Mouse (Mus musculus) left cerebral cortex, adult 2 months (tissue): ENCODE measurements around the gene Ywhab. TPM values are rescaled to one million over a fixed set of nuclear protein-coding genes. Genes with fewer than 3 reads are reported as not detected.
A peak's percentile ranks its signal among the peaks of the same experiment; 100 is the strongest.

ENCODE experiments used
- DNase-seq, 2 experiments: peaks; one replicate each; pipeline ENCODE4 v3.0.0; 2021 to 2022; ENCODE audit warnings: low spot score in 2 of 2, mixed read lengths in 1 of 2; ENCODE audit errors: extremely low spot score in 1 of 2
- H3K27ac ChIP-seq: fragments of 200-600 bp; 2 replicates; pipeline ENCODE4 v1.8.1; 2022
- H3K4me3 ChIP-seq: fragments of 200-600 bp; 2 replicates; pipeline ENCODE4 v1.8.1; 2022
- CTCF ChIP-seq: fragments of 200-600 bp; IDR thresholded peaks from 2 replicates; pipeline ENCODE4 v1.8.1; 2022; ENCODE audit warnings: antibody characterized with exemption, mild to moderate bottlenecking, moderate library complexity
- intact Hi-C: fragments of 180-260 bp; cut with DNase I; formaldehyde crosslinking; loops from one replicate; pipeline ENCODE4 v1.15.1; 2025
- long read RNA-seq, 2 experiments: library from polyadenylated mRNA; stranded (forward); transcript quantifications; one replicate each; pipeline ENCODE4 v2.0.0; 2021; ENCODE audit warnings: borderline mapping rate in 2 of 2
- total RNA-seq, 2 experiments: library from RNA; stranded (reverse); gene quantifications; 2 replicates each; pipeline ENCODE4 v1.2.3; 2021

Gene Ywhab
- total RNA-seq: 100 to 1,000 TPM; 440 to 460 TPM
- long read RNA-seq, experiment 1, transcript Ywhab-201 (6 exons, 3,013 nt): major isoform, 686 of 753 reads
- long read RNA-seq, experiment 1, partial matches to known transcripts: 12 of 753 reads
- long read RNA-seq, experiment 1, other reads (novel, unspliced or antisense): 55 of 753 reads
- long read RNA-seq, experiment 2, transcript Ywhab-201 (6 exons, 3,013 nt): major isoform, 467 of 508 reads
- long read RNA-seq, experiment 2, partial matches to known transcripts: 34 of 508 reads
- long read RNA-seq, experiment 2, other reads (novel, unspliced or antisense): 7 of 508 reads

- Histone ChIP-seq H3K27ac (peak within 1 kb of the TSS; percentile 98), H3K4me3 (peak within 1 kb of the TSS; percentile 88)
- no peak for TF ChIP-seq CTCF
- intact Hi-C loops: loop anchor here (2.0 kb wide), 1 partner anchor 80 kb away; no protein-coding TSS in a partner anchor
- DNase-seq: no peak
Observed at GRCm38 (mm10) chr2:163994654-163994976, at the start of gene Ywhab. Gene Ywhab, plus strand, starts transcription at chr2:163994960.

DNA sequence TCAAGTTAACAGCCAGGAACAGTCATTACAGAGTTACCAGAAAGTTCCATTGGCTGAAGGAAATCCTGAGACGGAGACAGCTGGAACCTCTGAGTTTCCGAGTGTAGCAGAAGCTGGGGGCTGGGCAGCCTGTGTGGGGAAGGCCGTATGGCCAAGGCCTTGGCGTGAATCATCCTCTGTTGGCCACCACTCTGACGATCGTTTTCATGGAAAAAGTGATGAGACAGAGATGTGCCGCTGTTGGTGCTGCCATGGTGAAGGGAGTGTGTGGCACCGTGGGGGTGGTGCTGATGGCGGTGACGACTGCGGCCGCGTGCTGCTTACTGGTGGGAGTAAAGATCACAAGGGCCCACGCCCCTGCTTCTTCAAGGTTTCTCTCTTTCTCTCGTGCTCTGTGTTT, 48.5 kb upstream of the Ywhab start:
- intact Hi-C loops: no loop called here
- DNase-seq: peak; percentile 28 to 29
- no peak for TF ChIP-seq CTCF
- no peak overlapping the region for H3K27ac ChIP-seq
- no peak overlapping the region for H3K4me3 ChIP-seq

- intact Hi-C loops: no loop called here
- no peak for DNase-seq
Observed at GRCm38 (mm10) chr2:163947976-163948375, 46.8 kb upstream of the Ywhab start.

GRCm38 (mm10) chr2:163951770-163952169, 43.0 kb upstream of the Ywhab start:
- peak; percentile 63 to 70 for DNase-seq
- TF ChIP-seq CTCF: peak; percentile 82
- Histone ChIP-seq H3K27ac (no peak overlapping the region), H3K4me3 (no peak overlapping the region)
- intact Hi-C loops: loop anchor here (1.0 kb wide), 1 partner anchor 93 kb away; no protein-coding TSS in a partner anchor

More at GRCm38 (mm10) chr2:163947976-163948375, 46.8 kb upstream of the Ywhab start:
- Histone ChIP-seq H3K27ac (no peak overlapping the region), H3K4me3 (no peak overlapping the region)
- TF ChIP-seq CTCF: no peak

- DNase-seq: no peak
- intact Hi-C loops: no loop called here
- no peak for TF ChIP-seq CTCF
- no peak overlapping the region for H3K4me3 ChIP-seq
- no peak overlapping the region for H3K27ac ChIP-seq
Observed at GRCm38 (mm10) chr2:163953622-163954310, 41.0 kb upstream of the Ywhab start.

DNA sequence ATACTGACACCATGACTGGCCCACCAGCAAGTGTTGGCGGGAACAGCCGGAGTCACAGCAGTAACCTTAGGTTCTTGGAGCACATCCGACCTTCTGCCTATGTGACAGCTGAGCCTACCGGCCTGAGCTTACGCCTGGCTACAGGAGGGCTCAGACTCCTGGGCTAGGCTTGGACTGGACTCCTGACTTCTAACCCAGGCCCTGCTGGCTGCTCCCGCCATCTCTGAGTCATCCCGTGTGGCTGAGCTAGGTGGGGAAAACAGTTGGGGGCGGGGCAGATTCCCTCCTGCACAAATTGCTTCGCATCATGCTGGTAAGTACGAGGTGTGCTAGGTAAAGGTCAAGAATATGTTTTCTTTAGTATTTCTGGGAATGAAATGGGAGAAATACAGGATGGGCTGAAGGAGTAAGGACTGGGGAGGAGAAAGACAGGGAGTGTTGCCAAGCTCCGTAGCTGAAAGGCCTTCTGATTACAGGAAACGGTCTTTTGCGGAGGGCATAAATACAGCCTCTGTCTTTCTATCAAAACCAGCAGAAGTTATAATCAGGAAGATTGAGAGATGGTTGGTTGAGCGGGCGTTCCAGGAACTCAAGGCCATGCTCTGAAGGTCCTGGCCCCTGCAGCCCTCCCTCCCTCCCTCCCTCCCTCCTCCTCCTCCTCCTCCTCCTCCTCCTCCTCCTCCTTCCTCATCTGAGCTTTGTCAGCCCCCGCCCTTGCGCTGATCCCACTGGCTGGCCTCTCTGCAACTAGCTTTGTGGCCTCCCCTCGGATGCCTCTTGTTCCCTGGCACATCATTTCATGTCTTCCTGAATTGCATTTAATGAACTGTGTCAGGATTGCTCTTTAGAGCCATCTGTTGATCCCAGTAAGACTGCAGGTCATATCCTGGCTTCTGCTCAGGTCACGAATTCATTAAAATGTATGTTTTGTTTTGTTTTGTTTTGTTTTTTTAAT, 29.9 kb upstream of the Ywhab start:
- Histone ChIP-seq H3K4me3 (no peak overlapping the region), H3K27ac (no peak overlapping the region)
- no peak for DNase-seq
- TF ChIP-seq CTCF: no peak
- intact Hi-C loops: loop anchor here (5.0 to 10.0 kb wide), 2 partner anchors 128 to 180 kb away; no protein-coding TSS in a partner anchor

DNA sequence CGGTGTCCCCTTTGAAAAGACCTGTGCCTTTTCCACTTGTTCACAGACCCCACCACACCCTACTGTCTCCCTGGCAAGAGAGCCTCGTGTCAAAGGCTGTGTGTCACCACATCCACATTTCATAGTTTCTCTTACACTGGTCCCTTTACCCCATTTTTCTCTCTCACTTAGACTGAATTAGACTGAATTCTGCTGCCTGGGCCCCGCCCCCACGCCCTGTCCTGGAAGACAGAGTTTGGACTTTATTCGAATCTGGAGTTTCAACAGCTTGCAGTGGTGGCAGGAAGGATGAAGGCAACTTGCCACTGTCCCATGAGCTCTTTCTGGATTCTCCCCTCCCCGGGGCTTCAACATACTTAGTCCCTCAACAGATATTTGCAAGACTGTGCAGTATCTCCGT, 29.1 kb upstream of the Ywhab start:
- no peak for DNase-seq
- intact Hi-C loops: loop anchor here (5.0 to 10.0 kb wide), 2 partner anchors 128 to 181 kb away; no protein-coding TSS in a partner anchor
- H3K27ac ChIP-seq: no peak overlapping the region
- TF ChIP-seq CTCF: no peak
- H3K4me3 ChIP-seq: no peak overlapping the region

- intact Hi-C loops: loop anchor here (1.0 to 10.0 kb wide), 3 partner anchors 110 to 184 kb away; no protein-coding TSS in a partner anchor
- peak; percentile 64 to 78 for DNase-seq
- TF ChIP-seq CTCF: peak; percentile 89
- Histone ChIP-seq H3K27ac (no peak overlapping the region), H3K4me3 (no peak overlapping the region)
Observed at GRCm38 (mm10) chr2:163968581-163968980, 26.2 kb upstream of the Ywhab start.

- intact Hi-C loops: no loop called here
- TF ChIP-seq CTCF: no peak
- Histone ChIP-seq H3K27ac (no peak overlapping the region), H3K4me3 (no peak overlapping the region)
- no peak for DNase-seq
Observed at GRCm38 (mm10) chr2:163970326-163970725, 24.4 kb upstream of the Ywhab start.

- intact Hi-C loops: no loop called here
- Histone ChIP-seq H3K4me3 (no peak overlapping the region), H3K27ac (no peak overlapping the region)
- no peak for TF ChIP-seq CTCF
- no peak for DNase-seq
Observed at GRCm38 (mm10) chr2:163974056-163974455, 20.7 kb upstream of the Ywhab start.

- intact Hi-C loops: no loop called here
- Histone ChIP-seq H3K4me3 (no peak overlapping the region), H3K27ac (no peak overlapping the region)
- no peak for TF ChIP-seq CTCF
- DNase-seq: no peak
Observed at GRCm38 (mm10) chr2:163976448-163976847, 18.3 kb upstream of the Ywhab start.
